Mouse (Mus musculus) megakaryocyte, embryonic 14.5 days (primary cell): ENCODE measurements around the gene Daglb.

Experiments
- FLI1 ChIP-seq: IDR thresholded peaks from 2 replicates; pipeline ENCODE4 v1.6.1; 2012; ENCODE audit warnings: low read length, inconsistent platforms, mixed read lengths
- GATA1 ChIP-seq: IDR thresholded peaks from 3 replicates; pipeline ENCODE4 v1.6.1; 2012; ENCODE audit warnings: mixed read lengths, low read length, inconsistent platforms, borderline replicate concordance

GRCm38 (mm10) chr5:143441298-143441697 lies 23.1 kb upstream of the Daglb start:
- TF ChIP-seq FLI1: no peak
- no peak for TF ChIP-seq GATA1
